Mouse (Mus musculus) liver, adult 2 months (tissue): ENCODE data around the gene Metrn.

Experiments
- CTCF ChIP-seq: fragments of 200-500 bp; IDR thresholded peaks from 2 replicates; pipeline ENCODE4 v1.5.1; 2011; ENCODE audit warnings: low read depth, low read length, control low read depth
- POLR2A ChIP-seq: fragments of 200-500 bp; IDR thresholded peaks from 2 replicates; pipeline ENCODE4 v1.6.1; 2011; ENCODE audit warnings: low read length, control low read depth; ENCODE audit not compliant: insufficient read depth; ENCODE audit errors: extremely low read depth

GRCm38 (mm10) chr17:25785281-25785745 lies 11.6 kb downstream of the Metrn start, which contains the start of gene Haghl:
- TF ChIP-seq CTCF (no peak), POLR2A (no peak)
